Mouse (Mus musculus) midbrain, embryonic 10.5 days (tissue): ENCODE data around the gene Sirt3. TPM values are rescaled to one million over a fixed set of nuclear protein-coding genes. Genes with fewer than 3 reads are reported as not detected.

ENCODE experiments used
- DNase-seq: peaks from one replicate; pipeline ENCODE4 v3.0.0-alpha.2; 2017; ENCODE audit warnings: low spot score
- H3K27ac ChIP-seq: fragments of 300-500 bp; sonication (generic); replicated peaks from 2 replicates; pipeline ENCODE4 v1.5.1; 2016; ENCODE audit warnings: mild to moderate bottlenecking
- H3K27me3 ChIP-seq: fragments of 300-500 bp; sonication (generic); 2 replicates; pipeline ENCODE4 v1.6.1; 2016; ENCODE audit warnings: low read depth, mild to moderate bottlenecking; ENCODE audit not compliant: poor library complexity, severe bottlenecking
- H3K36me3 ChIP-seq: fragments of 300-500 bp; sonication (generic); 2 replicates; pipeline ENCODE4 v1.6.1; 2016; ENCODE audit warnings: mild to moderate bottlenecking, moderate library complexity
- H3K4me1 ChIP-seq: fragments of 300-500 bp; sonication (generic); 2 replicates; pipeline ENCODE4 v1.6.1; 2016
- H3K4me3 ChIP-seq: fragments of 300-500 bp; sonication (generic); 2 replicates; pipeline ENCODE4 v1.5.1; 2016; ENCODE audit warnings: mild to moderate bottlenecking, moderate library complexity
- H3K9me3 ChIP-seq: fragments of 300-500 bp; sonication (generic); replicated peaks from 2 replicates; pipeline ENCODE4 v1.6.1; 2016; ENCODE audit warnings: mild to moderate bottlenecking
- whole genome bisulfite sequencing: fragments of 180-500 bp; shearing (Covaris S2); methylation state at CpG from one replicate; pipeline ENCODE4 v1.1.7; 2016; 5-methylcytosine and 5-hydroxymethylcytosine counted together
- polyA plus RNA-seq: library from polyadenylated mRNA; unstranded; fragments of >200 nt; fragmentation: Nextera tagmentation; extraction: Ambion mirVana; gene quantifications from 2 replicates; pipeline ENCODE4 v1.2.1, GENCODE M21; 2016

Sirt3 gene
- polyA plus RNA-seq, 1 experiment from 2014 or later = 29.2 TPM

DNA sequence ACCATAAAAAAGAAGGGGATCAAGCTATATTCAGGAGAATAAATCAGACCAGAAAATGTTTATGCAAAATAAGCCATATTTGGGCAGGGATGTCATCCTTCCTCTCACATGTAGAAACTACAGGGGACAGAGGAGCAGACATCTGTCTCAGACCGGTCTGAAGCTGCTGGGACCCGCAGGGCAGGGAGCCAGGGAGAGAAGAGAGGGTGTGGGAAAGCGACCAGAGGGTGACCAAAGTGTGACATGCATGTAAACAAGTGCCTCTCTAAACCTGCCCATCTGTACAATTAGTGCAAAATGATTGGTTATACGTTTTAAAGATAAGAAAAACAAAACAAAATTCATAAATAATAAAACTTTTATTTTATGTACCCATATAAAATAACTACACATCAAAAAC, 61.9 kb downstream of the Sirt3 start:
- WGBS = 83% methylated on average over 4 of the region's 4 CpGs
- Histone ChIP-seq H3K27me3 (peaks cover 6% of the 10 kb centered on the region; the same call in 1 of the 2 replicates), H3K27ac (no peak overlapping the region), H3K4me3 (no peak overlapping the region), H3K9me3 (no peaks in the 10 kb centered on the region), H3K36me3 (no peaks in the 10 kb centered on the region), H3K4me1 (peaks cover 11% of the 10 kb centered on the region; the same call in 1 of the 2 replicates)
- no peak for DNase-seq

Other genes starting within 250 kb of the Sirt3 start
- not detected in 2 replicates for gene Olfr53, start 235.9 kb downstream of the Sirt3 start, polyA plus RNA-seq
- gene Olfr539, start 222.4 kb downstream of the Sirt3 start, polyA plus RNA-seq = not detected in 2 replicates
- gene Olfr45, start 200.4 kb downstream of the Sirt3 start, polyA plus RNA-seq = not detected in 2 replicates
- gene Olfr541, start 185.0 kb downstream of the Sirt3 start, polyA plus RNA-seq = not detected in 2 replicates
- gene Cyp2e1, start 118.6 kb downstream of the Sirt3 start, polyA plus RNA-seq = not detected in 2 replicates
- 0.12 TPM in 1 of 2 replicates, not detected in the other for gene Syce1, start 94.5 kb downstream of the Sirt3 start, polyA plus RNA-seq
- 3.0 and 5.6 TPM in 2 replicates for gene Zfp941, start 60.1 kb downstream of the Sirt3 start, polyA plus RNA-seq
- gene Urah, start 47.3 kb downstream of the Sirt3 start, polyA plus RNA-seq = 0.39 and 0.55 TPM in 2 replicates
- not detected in 2 replicates for gene Scgb1c1, start 36.8 kb downstream of the Sirt3 start, polyA plus RNA-seq
- not detected in 2 replicates for gene Odf3, start 34.5 kb downstream of the Sirt3 start, polyA plus RNA-seq
- gene Gm45785, start 26.0 kb downstream of the Sirt3 start, polyA plus RNA-seq = not detected in 2 replicates
- 54.3 and 71.1 TPM in 2 replicates for gene Ric8a, start 25.4 kb downstream of the Sirt3 start, polyA plus RNA-seq
- gene Bet1l, start 24.7 kb downstream of the Sirt3 start, polyA plus RNA-seq = 20.1 and 25.9 TPM in 2 replicates
- gene Psmd13, start 341 bp downstream of the Sirt3 start, polyA plus RNA-seq = 343 and 348 TPM in 2 replicates
- gene Cox8b, start 18.1 kb upstream of the Sirt3 start, polyA plus RNA-seq = not detected in 2 replicates
- 0.05 and 0.07 TPM in 2 replicates for gene Nlrp6, start 38.6 kb upstream of the Sirt3 start, polyA plus RNA-seq
- 15.4 and 17.1 TPM in 2 replicates for gene Pgghg, start 59.1 kb upstream of the Sirt3 start, polyA plus RNA-seq
- gene Ifitm5, start 68.0 kb upstream of the Sirt3 start, polyA plus RNA-seq = 1.2 and 1.3 TPM in 2 replicates
- 0.42 TPM in 1 of 2 replicates, not detected in the other for gene Gm45717, start 73.6 kb upstream of the Sirt3 start, polyA plus RNA-seq
- 305 and 352 TPM in 2 replicates for gene Ifitm2, start 73.7 kb upstream of the Sirt3 start, polyA plus RNA-seq
- 6.3 and 8.4 TPM in 2 replicates for gene Ifitm1, start 84.9 kb upstream of the Sirt3 start, polyA plus RNA-seq
- gene Ifitm3, start 128.5 kb upstream of the Sirt3 start, polyA plus RNA-seq = 13.7 and 16.8 TPM in 2 replicates
- gene Ifitm6, start 135.6 kb upstream of the Sirt3 start, polyA plus RNA-seq = 0.21 TPM in 1 of 2 replicates, not detected in the other
- gene Gm17387, start 146.8 kb upstream of the Sirt3 start, polyA plus RNA-seq = not detected in 2 replicates
- gene B4galnt4, start 178.8 kb upstream of the Sirt3 start, polyA plus RNA-seq = 26.8 and 29.4 TPM in 2 replicates
- 1.8 and 2.0 TPM in 2 replicates for gene Pkp3, start 195.9 kb upstream of the Sirt3 start, polyA plus RNA-seq
- gene Sigirr, start 218.3 kb upstream of the Sirt3 start, polyA plus RNA-seq = 2.3 and 2.5 TPM in 2 replicates
- gene Ano9, start 235.5 kb upstream of the Sirt3 start, polyA plus RNA-seq = 0.07 and 0.16 TPM in 2 replicates
- 86.5 and 94.7 TPM in 2 replicates for gene Ptdss2, start 240.1 kb upstream of the Sirt3 start, polyA plus RNA-seq